Mouse (Mus musculus) urinary bladder, postnatal 36 days (tissue): ENCODE measurements at regions not wholly inside any gene's neighbourhood (a gene's known extent, or its start where the extent isn't known, plus 50 kb on each side); places are given as distances from the start of the nearest gene placed in this dataset.

ENCODE experiments used
- DNase-seq, 2 experiments: peaks; one replicate each; pipeline ENCODE4 v3.0.0; 2022; ENCODE audit warnings: low spot score in 2 of 2, mixed read lengths in 1 of 2

DNA sequence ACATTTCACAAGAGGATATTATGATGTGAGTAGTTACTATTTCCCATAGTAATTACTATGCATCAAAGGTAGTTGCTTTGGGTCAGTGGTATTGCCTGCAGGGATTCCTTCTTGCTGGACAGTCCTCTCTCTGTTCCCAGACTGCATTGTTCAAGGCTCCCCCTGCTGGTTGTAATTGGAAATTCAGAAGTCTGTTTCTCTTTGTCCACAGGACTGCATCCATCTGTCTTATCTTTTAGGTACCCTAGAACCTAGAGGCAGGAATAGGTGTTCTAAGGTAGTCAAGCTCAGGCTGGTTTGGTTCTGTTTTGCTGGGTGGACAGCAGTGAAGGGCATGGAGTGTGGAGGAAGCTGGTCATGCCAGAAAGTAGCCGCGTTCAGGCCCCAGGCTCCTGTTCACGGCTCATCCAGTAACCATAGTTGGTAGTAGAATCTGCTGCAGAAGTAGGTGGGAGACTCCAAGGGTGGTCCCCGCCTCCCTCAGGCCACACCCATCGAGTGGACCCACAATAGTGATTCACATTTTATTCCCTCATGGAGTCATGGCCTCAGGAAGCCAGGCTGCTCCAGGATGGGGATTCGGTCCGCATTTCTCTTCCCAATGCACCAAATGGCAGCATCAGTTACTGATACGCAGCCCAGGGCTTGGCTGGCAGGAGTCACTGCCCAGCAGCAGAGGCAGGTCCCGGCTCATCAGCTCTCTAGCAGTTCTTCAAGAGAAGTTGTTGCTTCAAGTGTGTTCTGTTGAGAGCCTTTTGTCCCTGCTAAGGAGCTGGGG, 51.7 kb upstream of the Caprin1 start:
- DNase-seq: peak; percentile 35 to 37

- DNase-seq: no peak
Measured at GRCm38 (mm10) chr2:103849766-103850530, 52.5 kb upstream of the Caprin1 start.

- no peak for DNase-seq
Measured at GRCm38 (mm10) chr2:103850531-103850816, 53.0 kb upstream of the Caprin1 start.

- no peak for DNase-seq
Measured at GRCm38 (mm10) chr2:103851171-103851570, 53.7 kb upstream of the Caprin1 start.

DNA sequence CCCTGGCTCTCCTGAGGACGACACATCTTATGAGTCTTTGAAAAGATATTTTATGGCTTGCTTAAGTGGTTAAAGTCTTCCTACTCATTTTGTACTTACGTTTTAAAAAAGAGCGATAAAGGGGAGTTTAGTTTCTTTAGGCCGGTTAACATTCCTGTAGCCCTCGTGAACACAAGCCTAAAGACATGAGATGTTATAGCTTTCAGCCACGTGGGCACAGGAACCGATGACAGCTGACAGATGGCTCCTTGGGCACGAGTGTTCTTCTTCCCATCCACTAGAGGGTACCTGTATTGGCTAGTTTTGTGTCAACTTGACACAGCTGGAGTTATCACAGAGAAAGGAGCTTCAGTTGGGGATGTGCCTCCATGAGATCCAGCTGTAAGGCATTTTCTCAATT, 63.8 kb upstream of the Caprin1 start:
- no peak for DNase-seq

DNA sequence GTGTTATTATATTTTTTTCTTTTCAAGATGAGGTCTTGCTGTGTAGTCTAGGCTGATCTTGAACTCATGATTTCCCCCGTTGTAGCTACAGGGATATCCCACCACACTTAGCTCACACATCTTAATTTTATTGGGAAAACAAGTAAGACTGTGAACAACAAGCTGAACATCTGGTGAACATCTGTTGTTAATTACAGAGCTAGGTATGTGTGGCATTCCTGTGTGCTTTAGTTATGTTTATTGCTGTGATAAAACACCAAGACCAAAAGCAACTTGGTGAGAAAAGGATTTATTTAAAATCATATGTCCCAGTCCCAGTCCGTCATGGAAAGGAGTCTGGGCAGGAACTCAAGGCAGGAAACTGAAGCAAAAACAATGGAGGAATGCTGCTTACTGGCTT, 66.8 kb upstream of the Caprin1 start:
- DNase-seq: no peak

GRCm38 (mm10) chr2:103865319-103866171, 68.1 kb upstream of the Caprin1 start:
- peak; percentile 10 to 35 for DNase-seq

DNA sequence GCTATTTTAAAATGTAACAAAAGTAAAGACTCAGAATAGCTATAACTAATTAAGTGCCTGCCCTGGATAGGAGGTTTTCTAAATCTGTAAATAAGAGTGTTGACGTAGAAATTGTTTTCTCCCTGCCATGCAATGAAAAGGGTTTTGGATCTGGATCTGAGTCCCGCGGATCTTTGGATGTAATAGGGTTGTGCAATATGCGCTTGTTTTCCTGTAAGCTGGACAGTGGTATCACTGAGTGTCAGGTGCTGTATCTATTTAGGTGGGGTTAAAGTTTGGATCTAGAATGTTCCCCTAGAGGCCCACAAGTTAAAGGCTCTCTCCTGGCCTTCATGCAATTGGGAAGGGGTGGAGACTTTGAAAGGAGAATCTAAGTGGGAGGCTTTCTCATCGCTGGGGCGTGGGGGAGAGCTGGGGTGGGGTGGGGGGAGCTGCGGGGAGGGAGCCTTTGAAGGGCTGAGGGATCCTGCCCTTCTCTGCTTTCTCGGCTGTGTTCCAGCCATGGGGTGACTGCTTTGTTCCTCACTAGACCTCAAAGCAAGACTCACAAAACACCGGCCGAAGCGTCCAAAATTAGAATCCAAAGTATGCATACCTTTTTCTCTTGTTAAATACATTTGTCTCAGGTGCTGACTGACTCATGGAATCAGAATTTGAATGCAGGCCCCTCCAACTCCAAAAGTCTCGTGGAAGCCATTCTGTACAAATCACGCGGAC, 70.0 kb upstream of the Caprin1 start:
- no peak for DNase-seq

GRCm38 (mm10) chr2:103867958-103868330, 70.5 kb upstream of the Caprin1 start:
- no peak for DNase-seq

- DNase-seq: no peak
Measured at GRCm38 (mm10) chr2:103868655-103869054, 71.2 kb upstream of the Caprin1 start.

DNA sequence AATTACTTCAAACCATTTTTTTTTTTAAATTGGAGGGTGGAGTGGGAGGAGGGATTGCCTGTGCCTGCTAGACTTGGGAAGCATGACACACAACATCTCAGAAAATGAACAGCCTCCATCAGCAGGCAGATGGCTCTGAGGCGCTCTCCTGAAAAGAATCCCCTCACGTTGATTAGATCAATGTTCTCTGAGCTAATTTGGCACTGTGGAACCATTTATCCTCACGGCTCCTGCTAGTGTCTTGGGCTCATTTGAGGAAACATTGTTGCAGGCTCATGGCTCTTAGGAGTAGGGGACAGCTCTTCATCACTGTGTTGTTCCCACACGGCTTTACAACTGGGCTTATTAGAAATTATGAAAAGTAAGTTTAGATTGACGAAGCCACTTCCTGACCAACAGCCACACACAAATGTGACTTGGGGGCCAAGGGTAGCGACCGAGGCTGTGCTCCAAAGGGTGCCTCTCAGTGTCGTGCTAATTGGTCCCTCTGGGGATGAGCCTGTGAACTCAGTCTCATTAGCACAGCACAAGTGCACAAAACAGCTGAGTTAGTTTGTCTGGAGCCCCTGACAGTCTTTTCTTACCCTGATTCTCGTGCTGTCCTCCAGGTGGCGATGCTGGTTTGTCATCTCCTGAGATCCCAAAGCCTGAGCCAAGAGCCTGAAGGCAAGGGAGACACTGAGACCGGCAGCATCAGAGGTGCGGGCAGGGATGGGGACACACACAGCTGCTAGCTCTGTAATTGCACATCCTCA, 74.2 kb upstream of the Caprin1 start:
- peak; percentile 57 to 73 for DNase-seq

- no peak for DNase-seq
Measured at GRCm38 (mm10) chr2:103872277-103872636, 74.8 kb upstream of the Caprin1 start.

DNA sequence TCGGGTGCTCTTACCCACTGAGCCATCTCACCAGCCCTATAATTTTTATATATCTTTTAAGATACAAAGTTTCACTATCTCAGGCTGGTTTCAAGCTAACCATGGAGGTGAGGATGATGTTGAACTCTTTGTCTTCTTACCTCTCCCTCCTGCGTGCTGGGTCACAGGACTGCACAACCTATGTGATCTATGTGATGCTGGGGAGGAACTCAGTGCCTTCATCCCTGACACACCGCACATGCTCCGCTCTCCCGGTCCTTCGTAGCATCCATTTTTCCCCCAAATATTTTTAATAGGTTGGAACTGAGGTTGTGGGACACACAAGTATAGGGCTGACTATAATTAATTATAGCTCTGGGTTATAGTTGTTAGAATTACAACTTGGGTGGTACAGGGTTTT, 75.9 kb upstream of the Caprin1 start:
- DNase-seq: no peak

GRCm38 (mm10) chr2:103874466-103874865, 77.0 kb upstream of the Caprin1 start:
- DNase-seq: no peak

- no peak for DNase-seq
Measured at GRCm38 (mm10) chr2:103875754-103876153, 78.3 kb upstream of the Caprin1 start.

GRCm38 (mm10) chr2:103876236-103876635, 78.8 kb upstream of the Caprin1 start:
- DNase-seq: no peak

GRCm38 (mm10) chr2:103881026-103881763, 76.6 kb upstream of the Lmo2 start:
- DNase-seq: no peak

DNA sequence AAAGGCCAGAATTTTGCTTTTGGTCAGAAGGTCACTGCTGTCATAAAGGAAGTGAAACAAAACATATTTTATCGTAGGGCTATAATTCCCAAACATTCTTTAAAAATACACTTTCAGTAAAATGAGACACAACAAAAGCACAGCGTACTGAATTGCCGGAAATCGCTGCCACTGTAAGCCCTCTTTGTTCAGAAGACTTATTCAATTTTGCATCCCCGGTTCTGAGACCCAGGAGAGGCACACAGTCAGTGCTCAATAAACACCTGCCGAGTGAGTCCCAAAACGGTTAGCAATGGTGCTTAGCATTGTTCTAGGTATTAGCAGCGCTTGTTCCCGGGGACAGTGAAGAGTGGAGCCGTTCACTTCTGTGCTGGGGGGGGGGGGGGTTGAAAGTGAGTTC, 72.9 kb upstream of the Lmo2 start:
- DNase-seq: no peak

- no peak for DNase-seq
Measured at GRCm38 (mm10) chr2:103888023-103888422, 69.8 kb upstream of the Lmo2 start.

DNA sequence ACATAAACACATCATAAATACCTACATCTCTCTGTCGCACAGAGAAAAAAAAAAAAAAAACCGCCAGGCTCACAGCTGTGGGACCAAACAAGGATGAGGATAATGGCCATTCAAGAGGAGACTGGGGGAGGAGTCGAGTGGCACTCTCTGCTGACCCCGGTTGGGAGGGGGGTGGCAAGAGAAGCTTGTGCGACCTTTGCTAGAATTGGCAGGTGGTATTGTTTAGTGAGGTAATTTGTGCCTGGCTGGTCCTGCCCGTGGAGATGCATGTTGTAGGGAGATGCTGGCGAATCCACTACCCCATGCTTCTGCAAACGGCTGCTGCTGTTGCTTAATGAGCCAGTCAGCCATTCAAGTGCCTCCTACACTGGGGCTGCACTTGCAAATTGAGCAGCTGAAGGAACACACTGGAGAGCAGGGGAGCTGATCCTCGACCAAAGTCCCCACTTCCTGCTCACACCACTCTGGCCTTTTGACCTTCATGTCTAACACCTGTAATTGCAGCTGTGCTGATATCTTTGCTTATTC, 66.5 kb upstream of the Lmo2 start:
- DNase-seq: no peak
